Mouse (Mus musculus) limb, embryonic 13.5 days (tissue): ENCODE data around the gene Ak6. TPM values are rescaled to one million over a fixed set of nuclear protein-coding genes. Genes with fewer than 3 reads are reported as not detected.

ENCODE experiments used
- ATAC-seq: fragments of 200-750 bp; cut with Nextera tagmentation; 2 replicates; pipeline ENCODE4 v1.8.0; 2017; ENCODE audit warnings: low read depth, moderate number of reproducible peaks, moderate TSS enrichment; ENCODE audit not compliant: low FRiP score
- H3K27ac ChIP-seq: fragments of 300-500 bp; sonication (generic); 2 replicates; pipeline ENCODE4 v1.5.1; 2015; ENCODE audit warnings: inconsistent platforms, mild to moderate bottlenecking, moderate library complexity
- H3K27me3 ChIP-seq: fragments of 300-500 bp; sonication (generic); 2 replicates; pipeline ENCODE4 v1.6.1; 2015; ENCODE audit warnings: mild to moderate bottlenecking, inconsistent platforms
- H3K36me3 ChIP-seq: fragments of 300-500 bp; sonication (generic); 2 replicates; pipeline ENCODE4 v1.6.1; 2015; ENCODE audit warnings: inconsistent platforms, mild to moderate bottlenecking, moderate library complexity
- H3K4me1 ChIP-seq: fragments of 300-500 bp; sonication (generic); 2 replicates; pipeline ENCODE4 v1.6.1; 2015; ENCODE audit warnings: inconsistent platforms
- H3K4me2 ChIP-seq: fragments of 300-500 bp; sonication (generic); replicated peaks from 2 replicates; pipeline ENCODE4 v1.6.1; 2015; ENCODE audit warnings: inconsistent platforms, mild to moderate bottlenecking, moderate library complexity
- H3K4me3 ChIP-seq: fragments of 300-500 bp; sonication (generic); 2 replicates; pipeline ENCODE4 v1.5.1; 2015; ENCODE audit warnings: moderate library complexity, mild to moderate bottlenecking, inconsistent platforms
- H3K9ac ChIP-seq: fragments of 300-500 bp; sonication (generic); 2 replicates; pipeline ENCODE4 v1.6.1; 2015; ENCODE audit warnings: mild to moderate bottlenecking, inconsistent platforms
- H3K9me3 ChIP-seq: fragments of 300-500 bp; sonication (generic); 2 replicates; pipeline ENCODE4 v1.6.1; 2016; ENCODE audit warnings: inconsistent platforms
- WGBS: fragments of 180-500 bp; shearing (Covaris S2); methylation state at CpG from one replicate; pipeline ENCODE4 v1.1.7; 2015; 5-methylcytosine and 5-hydroxymethylcytosine counted together
- polyA plus RNA-seq: library from polyadenylated mRNA; unstranded; fragments of >200 nt; fragmentation: Nextera tagmentation; extraction: Ambion mirVana; gene quantifications from 2 replicates; pipeline ENCODE4 v1.2.1, GENCODE M21; 2015

The Ak6 gene
- polyA plus RNA-seq, 1 experiment from 2014 or later = 282 TPM

GRCm38 (mm10) chr13:100675936-100676635, 25.3 kb downstream of the Ak6 start:
- Histone ChIP-seq H3K4me2 (no peak overlapping the region), H3K9me3 (no peaks in the 10 kb centered on the region), H3K27ac (no peak overlapping the region), H3K9ac (no peak overlapping the region), H3K4me3 (no peak overlapping the region), H3K27me3 (no peaks in the 10 kb centered on the region), H3K36me3 (no peaks in the 10 kb centered on the region), H3K4me1 (no peaks in the 10 kb centered on the region)
- 89% methylated on average over 15 of the region's 15 CpGs for WGBS
- ATAC-seq = no peak

- 85% methylated on average over 8 of the region's 8 CpGs for WGBS
- no peak for ATAC-seq
- H3K4me1 ChIP-seq = no peaks in the 10 kb centered on the region
Measured at GRCm38 (mm10) chr13:100681615-100682014, 30.8 kb downstream of the Ak6 start.

GRCm38 (mm10) chr13:100682837-100683236, 32.1 kb downstream of the Ak6 start:
- no peaks in the 10 kb centered on the region for H3K36me3 ChIP-seq
- WGBS = 83% methylated on average over 2 of the region's 2 CpGs
- no peaks in the 10 kb centered on the region for H3K4me1 ChIP-seq
- no peak overlapping the region for H3K9ac ChIP-seq
- H3K27ac ChIP-seq = no peak overlapping the region
- H3K27me3 ChIP-seq = no peaks in the 10 kb centered on the region
- no peak overlapping the region for H3K4me2 ChIP-seq
- no peaks in the 10 kb centered on the region for H3K9me3 ChIP-seq
- no peak for ATAC-seq
- no peak overlapping the region for H3K4me3 ChIP-seq

More at GRCm38 (mm10) chr13:100681615-100682014, 30.8 kb downstream of the Ak6 start:
- Histone ChIP-seq H3K9me3 (no peaks in the 10 kb centered on the region), H3K4me3 (no peak overlapping the region), H3K9ac (no peak overlapping the region), H3K36me3 (no peaks in the 10 kb centered on the region), H3K27me3 (no peaks in the 10 kb centered on the region), H3K27ac (no peak overlapping the region), H3K4me2 (no peak overlapping the region)

GRCm38 (mm10) chr13:100684355-100684754, 33.6 kb downstream of the Ak6 start:
- 67% methylated on average over 2 of the region's 2 CpGs for WGBS
- Histone ChIP-seq H3K4me3 (no peak overlapping the region), H3K27ac (no peak overlapping the region), H3K9me3 (no peaks in the 10 kb centered on the region), H3K4me1 (no peaks in the 10 kb centered on the region), H3K27me3 (no peaks in the 10 kb centered on the region), H3K36me3 (no peaks in the 10 kb centered on the region), H3K4me2 (no peak overlapping the region), H3K9ac (no peak overlapping the region)
- no peak for ATAC-seq

GRCm38 (mm10) chr13:100687513-100687912, 36.7 kb downstream of the Ak6 start:
- no peak overlapping the region for H3K4me3 ChIP-seq
- no peaks in the 10 kb centered on the region for H3K4me1 ChIP-seq
- H3K27ac ChIP-seq = no peak overlapping the region
- no peak for ATAC-seq
- no peaks in the 10 kb centered on the region for H3K27me3 ChIP-seq
- H3K9me3 ChIP-seq = no peaks in the 10 kb centered on the region
- H3K4me2 ChIP-seq = no peak overlapping the region
- H3K36me3 ChIP-seq = 0 out of 2 replicates have a peak, but pooled peaks cover 3% of the 10 kb centered on the region
- H3K9ac ChIP-seq = no peak overlapping the region
- WGBS = 66% methylated on average over 7 of the region's 7 CpGs

- H3K4me1 ChIP-seq = no peaks in the 10 kb centered on the region
- no peak for ATAC-seq
- H3K4me3 ChIP-seq = no peak overlapping the region
- H3K27me3 ChIP-seq = no peaks in the 10 kb centered on the region
- 93% methylated on average over 3 of the region's 3 CpGs for WGBS
- H3K9ac ChIP-seq = no peak overlapping the region
- H3K4me2 ChIP-seq = no peak overlapping the region
- H3K27ac ChIP-seq = no peak overlapping the region
- H3K36me3 ChIP-seq = peaks cover 71% of the 10 kb centered on the region
- H3K9me3 ChIP-seq = no peaks in the 10 kb centered on the region
Measured at GRCm38 (mm10) chr13:100697541-100697940, 46.8 kb downstream of the Ak6 start.

GRCm38 (mm10) chr13:100698866-100699265, 48.1 kb downstream of the Ak6 start:
- Histone ChIP-seq H3K4me1 (no peaks in the 10 kb centered on the region), H3K36me3 (peaks cover 83% of the 10 kb centered on the region), H3K9me3 (no peaks in the 10 kb centered on the region), H3K4me2 (no peak overlapping the region), H3K27ac (no peak overlapping the region), H3K9ac (no peak overlapping the region), H3K27me3 (no peaks in the 10 kb centered on the region), H3K4me3 (no peak overlapping the region)
- WGBS = 97% methylated on average over 10 of the region's 10 CpGs
- ATAC-seq = no peak

GRCm38 (mm10) chr13:100703468-100703867, 52.7 kb downstream of the Ak6 start:
- Histone ChIP-seq H3K27ac (no peak overlapping the region), H3K4me1 (no peaks in the 10 kb centered on the region), H3K4me3 (no peak overlapping the region), H3K36me3 (peaks cover 93% of the 10 kb centered on the region), H3K9ac (no peak overlapping the region), H3K4me2 (no peak overlapping the region), H3K9me3 (no peaks in the 10 kb centered on the region), H3K27me3 (no peaks in the 10 kb centered on the region)
- no peak for ATAC-seq
- 91% methylated on average over 2 of the region's 2 CpGs for WGBS

- 94% methylated on average over 7 of the region's 7 CpGs for WGBS
- H3K4me2 ChIP-seq = no peak overlapping the region
- no peak for ATAC-seq
- peaks cover 94% of the 10 kb centered on the region for H3K36me3 ChIP-seq
- no peaks in the 10 kb centered on the region for H3K27me3 ChIP-seq
- H3K4me3 ChIP-seq = no peak overlapping the region
- no peak overlapping the region for H3K9ac ChIP-seq
- H3K27ac ChIP-seq = no peak overlapping the region
- no peaks in the 10 kb centered on the region for H3K4me1 ChIP-seq
- H3K9me3 ChIP-seq = no peaks in the 10 kb centered on the region
Measured at GRCm38 (mm10) chr13:100706206-100706605, 55.4 kb downstream of the Ak6 start.

GRCm38 (mm10) chr13:100715467-100715866, 64.7 kb downstream of the Ak6 start:
- Histone ChIP-seq H3K36me3 (peaks cover 90% of the 10 kb centered on the region), H3K27me3 (no peaks in the 10 kb centered on the region), H3K9ac (no peak overlapping the region), H3K4me2 (no peak overlapping the region), H3K9me3 (no peaks in the 10 kb centered on the region), H3K27ac (no peak overlapping the region), H3K4me1 (no peaks in the 10 kb centered on the region), H3K4me3 (no peak overlapping the region)
- WGBS = 93% methylated on average over 6 of the region's 6 CpGs
- ATAC-seq = no peak

Other genes with a start within 250 kb of the Ak6 start
- 0.04 TPM in 1 of 2 replicates, not detected in the other for gene Naip1, start 198.1 kb upstream of the Ak6 start, polyA plus RNA-seq
- gene Gtf2h2, start 158.4 kb upstream of the Ak6 start, polyA plus RNA-seq = 86.0 and 93.9 TPM in 2 replicates
- 3.8 TPM in 2 replicates for gene Ocln, start 98.3 kb upstream of the Ak6 start, polyA plus RNA-seq
- 4.0 TPM in 2 replicates for gene Marveld2, start 34.0 kb upstream of the Ak6 start, polyA plus RNA-seq
- 24.5 and 26.2 TPM in 2 replicates for gene Rad17, start 72 bp downstream of the Ak6 start, polyA plus RNA-seq
- gene Taf9, start 600 bp downstream of the Ak6 start, polyA plus RNA-seq = 18.4 and 18.9 TPM in 2 replicates
- gene Ccdc125, start 18.7 kb downstream of the Ak6 start, polyA plus RNA-seq = 4.8 and 5.2 TPM in 2 replicates
- gene Cdk7, start 80.0 kb downstream of the Ak6 start, polyA plus RNA-seq = 109 and 112 TPM in 2 replicates
- gene Mrps36, start 93.7 kb downstream of the Ak6 start, polyA plus RNA-seq = 100.0 and 102 TPM in 2 replicates
- gene Cenph, start 124.9 kb downstream of the Ak6 start, polyA plus RNA-seq = 40.2 and 40.7 TPM in 2 replicates
- 241 and 246 TPM in 2 replicates for gene Ccnb1, start 135.6 kb downstream of the Ak6 start, polyA plus RNA-seq
- gene Slc30a5, start 182.4 kb downstream of the Ak6 start, polyA plus RNA-seq = 54.1 and 57.2 TPM in 2 replicates